In the genomic region with DNA sequence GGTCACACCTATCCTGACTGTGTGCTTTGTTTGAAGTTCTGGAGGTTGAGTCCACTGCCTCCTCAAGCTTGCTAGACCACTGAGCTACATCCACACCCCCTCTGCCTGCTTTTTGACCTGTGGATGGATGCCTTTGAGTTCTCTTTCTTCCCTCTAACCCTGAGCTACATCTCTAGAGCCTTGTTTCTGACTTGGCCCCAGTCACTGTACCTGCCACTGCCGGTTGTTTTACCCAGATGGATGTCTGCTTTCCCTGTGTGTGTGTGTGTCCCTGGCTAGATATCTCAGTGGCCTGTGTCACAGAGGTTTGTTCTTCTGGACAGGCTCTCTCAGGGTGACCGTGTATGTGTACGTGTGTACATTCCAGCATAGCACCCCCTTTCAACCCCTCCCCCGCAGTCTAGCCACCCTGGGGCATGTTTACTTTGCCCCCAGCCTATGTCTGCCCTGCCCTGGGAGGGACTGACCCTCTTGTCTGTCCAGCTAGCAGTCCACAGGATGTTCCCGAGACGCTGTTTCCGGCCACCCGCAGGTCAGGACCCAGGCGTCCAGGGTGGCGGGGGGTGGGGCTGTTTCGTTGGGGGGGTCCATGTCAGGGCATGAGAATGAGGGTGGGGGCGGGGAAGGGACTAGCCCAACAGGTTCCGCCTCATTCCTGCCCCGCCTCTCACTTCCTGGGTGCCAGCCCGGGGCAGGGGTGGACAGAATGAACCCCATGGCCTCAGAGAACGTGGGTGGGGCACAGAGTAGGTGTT, we compare ENCODE assay signal across 8 mouse cellular contexts. TPM values are rescaled to one million over a fixed set of nuclear protein-coding genes. Genes with fewer than 3 reads are reported as not detected.
DNase-seq lines count a peak whose midpoint lies in the region; ATAC-seq and TF ChIP-seq lines count a peak whose summit lies in the region.

No protein-coding gene starts in this region.

- H3K27ac ChIP-seq in heart, embryonic 12.5 days (ENCODE audit: poor library complexity, severe bottlenecking), result peak overlapping the region; percentile 37

- peak overlapping the region; percentile 74; the same call in 1 of the 2 replicates for H3K4me3 ChIP-seq in G1E (ENCODE audit: low read depth, low read length)
- peak overlapping the region; percentile 59; the same call in 1 of the 2 replicates for H3K4me3 ChIP-seq in heart, embryonic 12.5 days

- H3K4me2 ChIP-seq in heart, embryonic 12.5 days, result peak overlapping the region; percentile 98

- no peaks in the 10 kb centered on the region for H3K27me3 ChIP-seq in G1E (ENCODE audit: insufficient read depth, low read length)
- peaks cover 9% of the 10 kb centered on the region for H3K27me3 ChIP-seq in heart, embryonic 12.5 days (replicated peaks)

- H3K4me1 ChIP-seq in G1E (ENCODE audit: insufficient read depth, low read depth, low read length), result peaks cover 94% of the 10 kb centered on the region
- peaks cover 57% of the 10 kb centered on the region for H3K4me1 ChIP-seq in heart, embryonic 12.5 days (replicated peaks)

- H3K36me3 ChIP-seq in G1E (replicated peaks), result no peaks in the 10 kb centered on the region
- no peaks in the 10 kb centered on the region for H3K36me3 ChIP-seq in heart, embryonic 12.5 days

- H3K9ac ChIP-seq in heart, embryonic 12.5 days, result peak overlapping the region; percentile 70; the same call in 1 of the 2 replicates

- WGBS in heart, embryonic 12.5 days, result 8% methylated on average over 16 of the region's 16 CpGs

- ATAC-seq in G1E (ENCODE audit: extremely low read depth, insufficient number of reproducible peaks, low FRiP score, poor library complexity, severe bottlenecking), result no peak
- ATAC-seq in heart, embryonic 12.5 days (ENCODE audit: insufficient number of reproducible peaks, low FRiP score), result no peak

- TF ChIP-seq CTCF in G1E (IDR thresholded peaks at IDR 0.05; ENCODE audit: low read depth, low read length), result no peak

- H3K9me3 ChIP-seq in G1E (replicated peaks), result no peaks in the 10 kb centered on the region
- H3K9me3 ChIP-seq in heart, embryonic 12.5 days (replicated peaks), result no peaks in the 10 kb centered on the region; the same call in 1 of the 2 replicates

- peak; percentile 68 to 83 for DNase-seq in adrenal gland, adult (ENCODE audit: inconsistent age in 2 of 2, low spot score in 1 of 2)
- DNase-seq in adrenal gland, postnatal 4 days (ENCODE audit: low spot score in 2 of 2), result no peak
- no peak for DNase-seq in G1E (ENCODE audit: low spot score)
- peak; percentile 83 for DNase-seq in kidney, postnatal 10 days
- peak; percentile 85 for DNase-seq in lung, postnatal 36 days
- peak; percentile 78 for DNase-seq in urinary bladder, postnatal 14 days (ENCODE audit: low spot score)
- DNase-seq in ovary, adult 18-20 months (ENCODE audit: low spot score), result no peak

RNA-seq across cellular contexts. Expression of gene Hook2, which starts 5.9 kb away (rescaled TPM):
- 10 to 100 TPM; 10.6 to 13.8 TPM for total RNA-seq in adrenal gland, postnatal 4 days (2021)
- total RNA-seq in G1E (2014; fragmentation: Nextera tagmentation) (2.7 and 3.4 TPM in 2 replicates), G1E (2017) (7.9 and 8.2 TPM in 2 replicates)
- polyA plus RNA-seq in G1E (2012), result 12.2 and 12.7 TPM in 2 replicates
- polyA plus RNA-seq in heart, embryonic 12.5 days (2016; fragmentation: Nextera tagmentation; extraction: Ambion mirVana), result 7.2 and 7.7 TPM in 2 replicates

RNA-seq across cellular contexts. Expression of gene Junb, which starts 6.0 kb away (rescaled TPM):
- 10 to 100 TPM; 26.1 to 28.9 TPM for total RNA-seq in adrenal gland, postnatal 4 days (2021)
- 25.6 and 38.5 TPM in 2 replicates for total RNA-seq in G1E (2014; fragmentation: Nextera tagmentation)
- total RNA-seq in G1E (2017), result 23.8 and 33.6 TPM in 2 replicates
- polyA plus RNA-seq in G1E (2012), result 66.8 and 78.5 TPM in 2 replicates
- 11.9 and 13.2 TPM in 2 replicates for polyA plus RNA-seq in heart, embryonic 12.5 days (2016; fragmentation: Nextera tagmentation; extraction: Ambion mirVana)

RNA-seq across cellular contexts. Expression of gene Rnaseh2a, which starts 14.9 kb away (rescaled TPM):
- 100 to 1,000 TPM; 122 to 138 TPM for total RNA-seq in adrenal gland, postnatal 4 days (2021)
- 162 and 174 TPM in 2 replicates for total RNA-seq in G1E (2014; fragmentation: Nextera tagmentation)
- total RNA-seq in G1E (2017), result 94.1 and 132 TPM in 2 replicates
- 477 and 636 TPM in 2 replicates for polyA plus RNA-seq in G1E (2012)
- polyA plus RNA-seq in heart, embryonic 12.5 days (2016; fragmentation: Nextera tagmentation; extraction: Ambion mirVana), result 77.1 and 79.0 TPM in 2 replicates

RNA-seq across cellular contexts. Expression of gene Prdx2, which starts 15.1 kb away (rescaled TPM):
- 100 to 1,000 TPM; 617 to 655 TPM for total RNA-seq in adrenal gland, postnatal 4 days (2021)
- 134 and 185 TPM in 2 replicates for total RNA-seq in G1E (2014; fragmentation: Nextera tagmentation)
- 299 and 388 TPM in 2 replicates for total RNA-seq in G1E (2017)
- 19.6 and 86.4 TPM in 2 replicates for polyA plus RNA-seq in G1E (2012)
- polyA plus RNA-seq in heart, embryonic 12.5 days (2016; fragmentation: Nextera tagmentation; extraction: Ambion mirVana), result 638 and 672 TPM in 2 replicates

RNA-seq across cellular contexts. Expression of gene Gm49661, which starts 15.2 kb away (rescaled TPM):
- total RNA-seq in adrenal gland, postnatal 4 days (2021), result not detected
- total RNA-seq in G1E (2014; fragmentation: Nextera tagmentation) (not detected in 2 replicates), G1E (2017) (not detected in 2 replicates)
- polyA plus RNA-seq in G1E (2012), result not detected in 2 replicates
- not detected in 2 replicates for polyA plus RNA-seq in heart, embryonic 12.5 days (2016; fragmentation: Nextera tagmentation; extraction: Ambion mirVana)

Comparison
In these comparisons a context has a peak if more than half of its experiments do, and no peak if none do; other contexts are left out.
1. DNase-seq: peak in adrenal gland, adult (2 of 2), kidney, postnatal 10 days (single experiment), lung, postnatal 36 days (single experiment) and urinary bladder, postnatal 14 days (single experiment); none in adrenal gland, postnatal 4 days (0 of 2), G1E (single experiment) and ovary, adult 18-20 months (single experiment).